In genomic region chr7:24112156-24112856, GRCm38 (mm10) we compare ENCODE assay signal across 7 mouse cellular contexts. TPM values are rescaled to one million over a fixed set of nuclear protein-coding genes. Genes with fewer than 3 reads are reported as not detected.
DNase-seq lines count a peak whose midpoint lies in the region; ATAC-seq and TF ChIP-seq lines count a peak whose summit lies in the region.

Gene Zfp112 (plus strand): TSS chr7:24112314.

- no peaks in the 10 kb centered on the region for H3K27me3 ChIP-seq in embryonic facial prominence, embryonic 13.5 days
- H3K27me3 ChIP-seq in kidney, adult 2 months (replicated peaks; ENCODE audit: control insufficient read depth, insufficient read depth, low read length) = no peaks in the 10 kb centered on the region
- H3K27me3 ChIP-seq in midbrain, embryonic 11.5 days (ENCODE audit: control insufficient read depth, insufficient read depth, low read length) = no peaks in the 10 kb centered on the region
- H3K27me3 ChIP-seq in stomach, embryonic 14.5 days (ENCODE audit: control insufficient read depth, insufficient read depth, low read length) = no peaks in the 10 kb centered on the region

- H3K4me1 ChIP-seq in bone marrow, adult 2 months (ENCODE audit: control insufficient read depth, insufficient read depth, low read length) = no peaks in the 10 kb centered on the region
- H3K4me1 ChIP-seq in embryonic facial prominence, embryonic 13.5 days = peaks cover 6% of the 10 kb centered on the region
- H3K4me1 ChIP-seq in kidney, adult 2 months (ENCODE audit: control insufficient read depth, insufficient read depth, low read length) = peaks cover 3% of the 10 kb centered on the region; the same call in 1 of the 2 replicates
- peaks cover 6% of the 10 kb centered on the region; the same call in 1 of the 2 replicates for H3K4me1 ChIP-seq in midbrain, embryonic 11.5 days (ENCODE audit: control insufficient read depth, insufficient read depth, low read length)
- H3K4me1 ChIP-seq in stomach, embryonic 14.5 days (ENCODE audit: control insufficient read depth, insufficient read depth, low read length) = no peaks in the 10 kb centered on the region; the same call in 1 of the 2 replicates

- no peak for TF ChIP-seq POLR2A in bone marrow, adult 2 months (IDR thresholded peaks at IDR 0.05; ENCODE audit: borderline replicate concordance, control insufficient read depth, low read depth, low read length)
- TF ChIP-seq POLR2A in kidney, adult 2 months (IDR thresholded peaks at IDR 0.05; ENCODE audit: low read depth, low read length) = no peak

- H3K9me3 ChIP-seq in embryonic facial prominence, embryonic 13.5 days = peaks cover 24% of the 10 kb centered on the region
- H3K9me3 ChIP-seq in midbrain, embryonic 11.5 days (ENCODE audit: control insufficient read depth, low read length) = peaks cover 13% of the 10 kb centered on the region
- peaks cover 20% of the 10 kb centered on the region for H3K9me3 ChIP-seq in stomach, embryonic 14.5 days (ENCODE audit: control insufficient read depth, low read depth, low read length)

- peaks cover 27% of the 10 kb centered on the region for H3K36me3 ChIP-seq in embryonic facial prominence, embryonic 13.5 days
- H3K36me3 ChIP-seq in kidney, adult 2 months (ENCODE audit: control insufficient read depth, insufficient read depth, low read length) = no peaks in the 10 kb centered on the region; the same call in 1 of the 2 replicates
- H3K36me3 ChIP-seq in midbrain, embryonic 11.5 days (ENCODE audit: control insufficient read depth, insufficient read depth, low read length) = peaks cover 12% of the 10 kb centered on the region; the same call in 1 of the 2 replicates
- H3K36me3 ChIP-seq in stomach, embryonic 14.5 days (ENCODE audit: control insufficient read depth, insufficient read depth, low read length) = peaks cover 4% of the 10 kb centered on the region

- peak within 1 kb of the TSS; percentile 42 for H3K4me3 ChIP-seq in bone marrow, adult 2 months (replicated peaks; ENCODE audit: control insufficient read depth, low read depth, low read length)
- peak within 1 kb of the TSS; percentile 74 for H3K4me3 ChIP-seq in embryonic facial prominence, embryonic 13.5 days
- H3K4me3 ChIP-seq in kidney, adult 2 months (ENCODE audit: insufficient read depth, low read depth, low read length) = peak within 1 kb of the TSS; percentile 76
- H3K4me3 ChIP-seq in midbrain, embryonic 11.5 days (ENCODE audit: low read depth, low read length) = peak within 1 kb of the TSS; percentile 59
- peak within 1 kb of the TSS; percentile 69 for H3K4me3 ChIP-seq in stomach, embryonic 14.5 days (ENCODE audit: low read depth, low read length)

- peak; percentile 89 to 90 for DNase-seq in heart, adult 18-20 months
- DNase-seq in kidney, adult 2 months = peak; percentile 95
- peak; percentile 83 for DNase-seq in left cerebral cortex, postnatal 4 days
- DNase-seq in midbrain, embryonic 11.5 days (ENCODE audit: low spot score, missing footprints) = peak; percentile 97

- H3K9ac ChIP-seq in embryonic facial prominence, embryonic 13.5 days = peak within 1 kb of the TSS; percentile 83
- H3K9ac ChIP-seq in midbrain, embryonic 11.5 days (ENCODE audit: low read length) = peak within 1 kb of the TSS; percentile 74
- H3K9ac ChIP-seq in stomach, embryonic 14.5 days (replicated peaks; ENCODE audit: low read depth, low read length) = peak within 1 kb of the TSS; percentile 72

- TF ChIP-seq CTCF in bone marrow, adult 2 months (IDR thresholded peaks at IDR 0.05; ENCODE audit: control insufficient read depth, insufficient read depth, low read length) = no peak
- TF ChIP-seq CTCF in kidney, adult 2 months (conservative IDR thresholded peaks at IDR 0.05; ENCODE audit: insufficient read depth, insufficient read length, low read depth, low read length) = no peak

- 10% methylated on average over 23 of the region's 23 CpGs for WGBS in bone marrow, adult 2 months
- 1% methylated on average over 23 of the region's 23 CpGs for WGBS in embryonic facial prominence, embryonic 13.5 days
- 1% methylated on average over 23 of the region's 23 CpGs for WGBS in kidney, adult 2 months
- 2% methylated on average over 23 of the region's 23 CpGs for WGBS in midbrain, embryonic 11.5 days
- 2% methylated on average over 23 of the region's 23 CpGs for WGBS in stomach, embryonic 14.5 days

- no peak within 1 kb of the TSS for H3K27ac ChIP-seq in bone marrow, adult 2 months (ENCODE audit: control insufficient read depth, insufficient read depth, low read depth, low read length, poor library complexity)
- H3K27ac ChIP-seq in embryonic facial prominence, embryonic 13.5 days = peak within 1 kb of the TSS; percentile 80
- peak within 1 kb of the TSS; percentile 95 for H3K27ac ChIP-seq in kidney, adult 2 months (ENCODE audit: insufficient read depth, low read depth, low read length)
- H3K27ac ChIP-seq in midbrain, embryonic 11.5 days (ENCODE audit: low read depth, low read length) = no peak within 1 kb of the TSS
- peak within 1 kb of the TSS; percentile 68 for H3K27ac ChIP-seq in stomach, embryonic 14.5 days (ENCODE audit: low read length)

- peak; percentile 94 for ATAC-seq in embryonic facial prominence, embryonic 13.5 days (ENCODE audit: insufficient number of reproducible peaks, insufficient read depth, low FRiP score, low TSS enrichment, low read depth)
- peak; percentile 97 for ATAC-seq in midbrain, embryonic 11.5 days (ENCODE audit: low FRiP score)
- peak; percentile 97 for ATAC-seq in stomach, embryonic 14.5 days (ENCODE audit: insufficient number of reproducible peaks, insufficient read depth, low FRiP score, low read depth)

- peak within 1 kb of the TSS; percentile 81 for H3K4me2 ChIP-seq in embryonic facial prominence, embryonic 13.5 days
- H3K4me2 ChIP-seq in midbrain, embryonic 11.5 days = peak within 1 kb of the TSS; percentile 83
- peak within 1 kb of the TSS; percentile 75 for H3K4me2 ChIP-seq in stomach, embryonic 14.5 days (replicated peaks; ENCODE audit: low read depth, low read length)

- intact Hi-C loops in left cerebral cortex, postnatal 4 days (cut with DNase I) = no loop called here

RNA-seq across cellular contexts. Expression of gene Zfp112, which starts in this region (rescaled TPM):
- polyA plus RNA-seq in bone marrow, adult 2 months (2011; ENCODE audit: insufficient read depth, insufficient read length, low replicate concordance, missing spikeins) = 0.36 and 0.65 TPM in 2 replicates
- polyA plus RNA-seq in embryonic facial prominence, embryonic 13.5 days (2015; fragmentation: Nextera tagmentation; extraction: Ambion mirVana) = 10.1 and 12.4 TPM in 2 replicates
- 1 to 10 TPM; 2.8 to 3.7 TPM for total RNA-seq in heart, adult 18-20 months (2021)
- polyA plus RNA-seq in kidney, adult 2 months (2012; rRNA removed) = 1.3 and 1.4 TPM in 2 replicates
- 1 to 10 TPM; 6.6 to 8.1 TPM for total RNA-seq in left cerebral cortex, postnatal 4 days (2021)
- polyA plus RNA-seq in midbrain, embryonic 11.5 days (2014; fragmentation: Nextera tagmentation; extraction: Ambion mirVana) = 4.1 and 4.3 TPM in 2 replicates
- polyA plus RNA-seq in stomach, embryonic 14.5 days (2014; fragmentation: Nextera tagmentation; extraction: Ambion mirVana) = 5.4 and 6.3 TPM in 2 replicates

Comparison
In these comparisons a context has a peak if more than half of its experiments do, and no peak if none do; other contexts are left out.
1. H3K27ac ChIP-seq: peak in embryonic facial prominence, embryonic 13.5 days (single experiment), kidney, adult 2 months (single experiment) and stomach, embryonic 14.5 days (single experiment); none in bone marrow, adult 2 months (single experiment) and midbrain, embryonic 11.5 days (single experiment).
2. Peak in every context shown above with its lines, with median percentiles within 50 percentile points of each other: H3K4me3 ChIP-seq, ATAC-seq, H3K4me2 ChIP-seq, H3K9ac ChIP-seq and DNase-seq.